Mouse (Mus musculus) cerebellum, adult 18-20 months (tissue): ENCODE data around the gene Ddx59.

Experiments used
- DNase-seq, 2 experiments: peaks; one replicate each; pipeline ENCODE4 v3.0.0; 2021

The Ddx59 gene

GRCm38 (mm10) chr1:136414798-136415755 is at the start of gene Ddx59:
Gene Ddx59, plus strand, starts transcription at chr1:136415271.
- DNase-seq = peak; percentile 93 to 99

- DNase-seq = no peak
Measured at GRCm38 (mm10) chr1:136365986-136366385, 49.1 kb upstream of the Ddx59 start.

GRCm38 (mm10) chr1:136379261-136379660 is 35.8 kb upstream of the Ddx59 start:
- no peak for DNase-seq

- no peak for DNase-seq
Measured at GRCm38 (mm10) chr1:136380161-136380560, 34.9 kb upstream of the Ddx59 start.

GRCm38 (mm10) chr1:136380606-136381005 is 34.5 kb upstream of the Ddx59 start:
- DNase-seq = no peak

- DNase-seq = peak; percentile 35 to 49
Measured at GRCm38 (mm10) chr1:136381169-136381568, 33.9 kb upstream of the Ddx59 start.

GRCm38 (mm10) chr1:136381583-136381982 is 33.5 kb upstream of the Ddx59 start:
- DNase-seq = peak; percentile 30 to 32

GRCm38 (mm10) chr1:136386914-136387313 is 28.2 kb upstream of the Ddx59 start:
- DNase-seq = no peak

GRCm38 (mm10) chr1:136394506-136394905 is 20.6 kb upstream of the Ddx59 start:
- no peak for DNase-seq

GRCm38 (mm10) chr1:136395073-136395472 is 20.0 kb upstream of the Ddx59 start:
- no peak for DNase-seq

GRCm38 (mm10) chr1:136401281-136401680 is 13.8 kb upstream of the Ddx59 start:
- no peak for DNase-seq

GRCm38 (mm10) chr1:136409631-136410030 is 5.4 kb upstream of the Ddx59 start:
- no peak for DNase-seq

GRCm38 (mm10) chr1:136415756-136416126 is 670 bp downstream of the Ddx59 start:
- DNase-seq = no peak

GRCm38 (mm10) chr1:136418393-136418792 is 3.3 kb downstream of the Ddx59 start:
- no peak for DNase-seq

GRCm38 (mm10) chr1:136427166-136427969 is 12.3 kb downstream of the Ddx59 start:
- no peak for DNase-seq

GRCm38 (mm10) chr1:136428981-136429380 is 13.9 kb downstream of the Ddx59 start:
- DNase-seq = no peak

GRCm38 (mm10) chr1:136430126-136430818 is 15.2 kb downstream of the Ddx59 start:
- DNase-seq = no peak

- no peak for DNase-seq
Measured at GRCm38 (mm10) chr1:136440741-136441140, 25.7 kb downstream of the Ddx59 start.

GRCm38 (mm10) chr1:136442809-136443208 is 27.7 kb downstream of the Ddx59 start:
- DNase-seq = no peak

GRCm38 (mm10) chr1:136444555-136445255 is 29.6 kb downstream of the Ddx59 start:
- no peak for DNase-seq

GRCm38 (mm10) chr1:136446933-136447332 is 31.9 kb downstream of the Ddx59 start:
- no peak for DNase-seq

- no peak for DNase-seq
Measured at GRCm38 (mm10) chr1:136447338-136447737, 32.3 kb downstream of the Ddx59 start.
